Mouse (Mus musculus) heart, postnatal 0 days (tissue): ENCODE data around the gene Lxn. TPM values are rescaled to one million over a fixed set of nuclear protein-coding genes. Genes with fewer than 3 reads are reported as not detected.

ENCODE experiments used
- ATAC-seq: fragments of 200-750 bp; cut with Nextera tagmentation; 2 replicates; pipeline ENCODE4 v1.8.0; 2017; ENCODE audit warnings: low read depth, moderate number of reproducible peaks, moderate library complexity; ENCODE audit not compliant: insufficient read depth
- DNase-seq: peaks from one replicate; pipeline ENCODE4 v3.0.0-alpha.2; 2016; ENCODE audit warnings: low spot score
- H3K27ac ChIP-seq: fragments of 300-500 bp; sonication (generic); 2 replicates; pipeline ENCODE4 v1.5.1; 2014; ENCODE audit warnings: low read depth, mild to moderate bottlenecking
- H3K27me3 ChIP-seq: fragments of 300-500 bp; sonication (generic); 2 replicates; pipeline ENCODE4 v1.6.1; 2014; ENCODE audit warnings: low read length, mixed read lengths; ENCODE audit not compliant: control insufficient read depth, insufficient read depth
- H3K36me3 ChIP-seq: fragments of 300-500 bp; sonication (generic); replicated peaks from 2 replicates; pipeline ENCODE4 v1.6.1; 2014; ENCODE audit warnings: low read length, mixed read lengths; ENCODE audit not compliant: control insufficient read depth, insufficient read depth
- H3K4me1 ChIP-seq: fragments of 300-500 bp; sonication (generic); 2 replicates; pipeline ENCODE4 v1.6.1; 2014; ENCODE audit warnings: antibody characterized with exemption; ENCODE audit not compliant: control insufficient read depth, insufficient read depth
- H3K4me2 ChIP-seq: fragments of 300-500 bp; sonication (generic); 2 replicates; pipeline ENCODE4 v1.6.1; 2014; ENCODE audit warnings: low read depth, mild to moderate bottlenecking, low read length, moderate library complexity
- H3K4me3 ChIP-seq: fragments of 300-500 bp; sonication (generic); 2 replicates; pipeline ENCODE4 v1.5.1; 2014; ENCODE audit warnings: low read depth, low read length
- H3K9ac ChIP-seq: fragments of 300-500 bp; sonication (generic); replicated peaks from 2 replicates; pipeline ENCODE4 v1.6.1; 2014; ENCODE audit warnings: low read depth, low read length, mixed read lengths
- H3K9me3 ChIP-seq: fragments of 300-500 bp; sonication (generic); replicated peaks from 2 replicates; pipeline ENCODE4 v1.6.1; 2016; ENCODE audit warnings: low read length; ENCODE audit not compliant: control insufficient read depth
- CTCF ChIP-seq: IDR thresholded peaks from 2 replicates; pipeline ENCODE4 v1.5.1; 2016; ENCODE audit warnings: antibody characterized with exemption, control low read depth, low read depth
- EP300 ChIP-seq: IDR thresholded peaks from 2 replicates; pipeline ENCODE4 v1.6.1; 2016; ENCODE audit warnings: antibody characterized with exemption, low read depth
- WGBS: fragments of 180-500 bp; shearing (Covaris S2); extraction: QIAGEN DNeasy Blood & Tissue Kit; methylation state at CpG from one replicate; pipeline ENCODE4 v1.1.7; 2014; 5-methylcytosine and 5-hydroxymethylcytosine counted together
- polyA plus RNA-seq: library from polyadenylated mRNA; unstranded; fragments of >200 nt; fragmentation: Nextera tagmentation; extraction: Ambion mirVana; gene quantifications from 2 replicates; pipeline ENCODE4 v1.2.1, GENCODE M21; 2015
- total RNA-seq: library from RNA; depleted of rRNA; stranded (reverse); fragments of >200 nt; gene quantifications from 2 replicates; pipeline ENCODE4 v1.2.3, GENCODE M21; 2014; ENCODE audit warnings: low replicate concordance

The Lxn gene
- total and polyA plus RNA-seq, 2 experiments from 2014 or later, result 22.5 to 44.1 TPM

DNA sequence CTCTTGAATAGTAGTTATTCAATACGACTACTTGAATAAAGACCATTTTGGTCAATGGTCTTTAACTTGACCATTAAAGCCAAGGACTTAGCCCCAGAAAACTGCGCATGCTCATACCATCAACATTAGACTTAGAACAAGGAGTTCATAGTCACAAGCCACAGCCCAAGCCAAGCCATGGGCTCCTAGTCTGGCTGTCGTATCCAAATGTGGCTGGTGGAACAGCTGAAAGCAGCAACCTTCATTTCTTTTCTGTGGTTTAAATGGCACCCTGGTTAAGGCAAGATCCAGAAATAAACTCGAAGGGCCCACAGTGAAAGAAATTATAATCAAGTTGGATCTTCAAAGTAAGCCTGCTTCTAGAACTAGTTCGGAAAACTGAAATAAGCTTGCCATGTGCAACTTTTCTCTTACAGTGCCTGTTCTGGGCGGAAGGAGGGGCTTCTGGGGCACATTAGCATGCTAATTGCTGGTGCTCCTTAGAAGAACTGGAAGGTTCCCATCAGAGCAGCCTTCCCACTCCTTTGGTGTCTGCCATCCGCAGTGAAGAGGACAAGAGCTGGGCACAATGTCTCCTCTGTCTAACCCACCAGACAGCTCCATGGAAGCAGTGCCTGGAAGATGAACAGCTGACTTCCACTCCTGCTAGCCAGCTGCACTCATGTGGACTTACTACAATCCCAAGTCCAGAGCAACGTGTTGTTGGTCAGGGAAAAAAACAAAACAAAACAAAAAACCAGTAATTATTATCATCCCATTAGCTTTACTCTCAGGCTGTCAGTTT lies 28.6 kb upstream of the Lxn start:
- WGBS, result 81% methylated on average over 8 of the region's 8 CpGs
- no peak overlapping the region for H3K4me2 ChIP-seq
- H3K4me1 ChIP-seq, result no peaks in the 10 kb centered on the region
- H3K9me3 ChIP-seq, result no peaks in the 10 kb centered on the region
- DNase-seq, result no peak
- no peaks in the 10 kb centered on the region for H3K36me3 ChIP-seq
- no peak overlapping the region for H3K27ac ChIP-seq
- no peak for TF ChIP-seq EP300
- ATAC-seq, result no peak
- no peaks in the 10 kb centered on the region for H3K27me3 ChIP-seq
- no peak overlapping the region for H3K9ac ChIP-seq
- no peak overlapping the region for H3K4me3 ChIP-seq

DNA sequence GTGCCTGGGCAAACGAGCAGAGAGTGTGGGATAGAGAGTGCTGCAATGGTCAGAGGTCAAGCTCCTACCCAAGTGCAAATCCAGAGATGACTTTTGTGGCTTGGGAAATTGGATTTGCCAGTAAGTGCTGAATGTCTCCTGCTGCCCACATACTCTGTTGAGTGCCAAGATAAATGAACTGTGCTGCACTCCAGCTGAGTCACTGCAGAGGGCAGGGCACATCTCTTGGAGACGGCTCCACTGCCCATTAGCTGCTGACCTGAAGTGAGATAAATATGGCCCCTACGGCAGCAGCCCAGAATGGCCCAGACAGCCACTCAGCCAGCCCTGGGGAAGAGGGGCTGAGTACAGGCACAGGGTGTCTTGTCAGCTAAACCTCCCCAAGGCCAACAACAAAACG lies 26.4 kb upstream of the Lxn start:
- 20% methylated on average over 4 of the region's 4 CpGs for WGBS
- ATAC-seq (no peak), DNase-seq (no peak)
- Histone ChIP-seq H3K36me3 (no peaks in the 10 kb centered on the region), H3K27me3 (no peaks in the 10 kb centered on the region), H3K4me3 (no peak overlapping the region), H3K4me2 (no peak overlapping the region), H3K4me1 (no peaks in the 10 kb centered on the region), H3K9me3 (no peaks in the 10 kb centered on the region), H3K9ac (no peak overlapping the region), H3K27ac (no peak overlapping the region)
- TF ChIP-seq CTCF, result no peak
- no peak for TF ChIP-seq EP300

- DNase-seq, result no peak
These were observed 21.5 kb upstream of the Lxn start for GRCm38 (mm10) chr3:67485233-67485632.

GRCm38 (mm10) chr3:67482400-67482799 lies 18.7 kb upstream of the Lxn start:
- ATAC-seq, result no peak
- TF ChIP-seq CTCF (no peak), EP300 (no peak)
- H3K4me2 ChIP-seq, result no peak overlapping the region
- WGBS, result 88% methylated on average over 10 of the region's 10 CpGs
- DNase-seq, result no peak
- H3K27ac ChIP-seq, result no peak overlapping the region
- no peaks in the 10 kb centered on the region for H3K9me3 ChIP-seq
- H3K27me3 ChIP-seq, result no peaks in the 10 kb centered on the region
- H3K36me3 ChIP-seq, result peaks cover 10% of the 10 kb centered on the region; the same call in 1 of the 2 replicates
- no peak overlapping the region for H3K9ac ChIP-seq
- H3K4me3 ChIP-seq, result no peak overlapping the region
- no peaks in the 10 kb centered on the region for H3K4me1 ChIP-seq

More at GRCm38 (mm10) chr3:67485233-67485632, 21.5 kb upstream of the Lxn start:
- Histone ChIP-seq H3K27ac (no peak overlapping the region), H3K4me2 (no peak overlapping the region), H3K9ac (no peak overlapping the region), H3K9me3 (no peaks in the 10 kb centered on the region), H3K4me3 (no peak overlapping the region), H3K36me3 (no peaks in the 10 kb centered on the region), H3K27me3 (no peaks in the 10 kb centered on the region), H3K4me1 (no peaks in the 10 kb centered on the region)
- 82% methylated on average over 2 of the region's 2 CpGs for WGBS
- ATAC-seq, result no peak
- TF ChIP-seq CTCF (no peak), EP300 (no peak)

- Histone ChIP-seq H3K4me3 (no peak overlapping the region), H3K9me3 (no peaks in the 10 kb centered on the region), H3K36me3 (peaks cover 29% of the 10 kb centered on the region), H3K27me3 (no peaks in the 10 kb centered on the region), H3K4me2 (no peak overlapping the region), H3K9ac (no peak overlapping the region), H3K4me1 (no peaks in the 10 kb centered on the region), H3K27ac (no peak overlapping the region)
- TF ChIP-seq EP300, result no peak
- TF ChIP-seq CTCF, result no peak
- 91% methylated on average over 11 of the region's 11 CpGs for WGBS
- ATAC-seq (no peak), DNase-seq (no peak)
These were observed 16.1 kb upstream of the Lxn start for GRCm38 (mm10) chr3:67479806-67480205.

GRCm38 (mm10) chr3:67473438-67473837 lies 9.7 kb upstream of the Lxn start:
- TF ChIP-seq CTCF, result no peak
- no peak for TF ChIP-seq EP300
- Histone ChIP-seq H3K9me3 (no peaks in the 10 kb centered on the region), H3K27ac (no peak overlapping the region), H3K4me2 (no peak overlapping the region), H3K4me1 (no peaks in the 10 kb centered on the region), H3K27me3 (no peaks in the 10 kb centered on the region), H3K36me3 (peaks cover 45% of the 10 kb centered on the region), H3K9ac (no peak overlapping the region), H3K4me3 (no peak overlapping the region)
- no peak for ATAC-seq
- 83% methylated on average over 6 of the region's 6 CpGs for WGBS
- no peak for DNase-seq
